Mouse (Mus musculus): ENCODE results near the gene Lmna.

Gene Lmna

DNA sequence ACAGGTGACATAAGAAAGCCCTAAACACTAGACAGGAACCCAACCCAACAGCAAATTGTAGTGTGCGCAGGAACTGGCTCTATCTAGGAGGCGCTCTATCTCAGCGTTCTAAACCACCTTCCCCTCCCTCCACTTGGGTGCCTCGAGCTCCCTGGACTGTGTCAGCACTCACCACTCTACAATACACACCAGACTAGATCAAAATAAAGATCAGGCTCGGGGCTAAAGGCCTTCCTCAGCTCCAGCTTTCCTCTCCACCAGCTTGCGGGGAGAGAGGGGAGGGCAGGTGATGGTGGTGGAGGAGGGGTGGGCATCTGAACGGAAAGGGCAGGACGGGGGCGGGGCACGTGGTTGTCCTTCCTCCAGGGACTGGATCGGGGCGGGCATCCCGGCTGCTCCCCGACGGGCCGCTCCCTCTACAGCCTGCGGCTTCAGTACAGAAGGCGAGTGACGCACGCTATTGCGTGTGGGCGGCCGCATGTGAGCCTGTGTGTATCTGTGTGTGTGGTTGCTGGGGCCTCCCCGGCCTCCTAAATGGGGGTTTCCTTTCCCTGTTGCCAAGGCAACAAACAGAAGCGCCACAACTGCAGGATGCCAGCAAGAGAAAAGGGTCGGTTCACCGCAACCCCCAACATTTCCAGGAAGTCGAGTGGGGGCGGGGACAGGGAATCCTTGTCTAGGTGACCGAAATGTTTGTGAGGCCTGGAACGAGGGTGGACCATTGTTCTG is at the start of gene Lmna:
Gene Lmna, minus strand, starts transcription at position 265 of the 729 bp plus-strand sequence.
- DNase-seq: peak; percentile 94 to 97

DNA sequence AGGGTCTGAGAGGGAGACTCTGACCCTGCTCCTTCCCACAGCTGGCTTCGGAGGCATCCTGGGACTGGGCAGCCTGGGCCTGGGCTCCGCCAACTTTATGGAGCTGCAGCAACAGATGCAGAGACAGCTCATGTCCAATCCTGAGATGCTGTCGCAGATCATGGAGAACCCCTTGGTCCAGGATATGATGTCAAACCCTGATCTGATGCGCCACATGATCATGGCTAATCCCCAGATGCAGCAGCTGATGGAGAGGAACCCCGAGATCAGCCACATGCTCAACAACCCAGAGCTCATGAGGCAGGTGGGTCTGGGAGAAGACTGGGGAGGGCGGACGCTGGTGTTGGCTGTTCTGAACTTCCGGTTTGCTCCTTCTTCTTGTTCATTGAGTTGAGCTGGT is 46.9 kb upstream of the Lmna start:
- DNase-seq: peak in 1 of 2 experiments; percentile 1

DNA sequence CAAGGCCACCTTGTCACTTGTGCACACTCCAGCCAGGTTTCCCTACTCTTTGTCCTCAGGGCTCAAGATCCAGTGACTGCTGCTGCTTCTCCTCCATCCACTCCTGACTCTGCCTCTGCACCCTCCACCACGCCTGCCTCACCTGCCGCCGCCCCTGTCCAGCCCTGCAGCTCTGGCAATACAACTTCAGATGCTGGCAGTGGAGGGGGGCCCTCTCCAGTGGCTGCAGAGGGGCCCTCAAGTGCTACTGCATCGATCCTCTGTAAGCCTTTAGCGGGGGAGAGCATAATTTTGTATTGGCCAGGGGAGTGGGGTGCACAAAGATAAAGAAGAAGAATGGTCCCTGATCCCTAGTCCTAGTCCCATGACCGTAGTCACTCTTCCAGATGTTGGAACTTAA is 46.0 kb upstream of the Lmna start:
- peak in 1 of 2 experiments; percentile 4 for DNase-seq

DNA sequence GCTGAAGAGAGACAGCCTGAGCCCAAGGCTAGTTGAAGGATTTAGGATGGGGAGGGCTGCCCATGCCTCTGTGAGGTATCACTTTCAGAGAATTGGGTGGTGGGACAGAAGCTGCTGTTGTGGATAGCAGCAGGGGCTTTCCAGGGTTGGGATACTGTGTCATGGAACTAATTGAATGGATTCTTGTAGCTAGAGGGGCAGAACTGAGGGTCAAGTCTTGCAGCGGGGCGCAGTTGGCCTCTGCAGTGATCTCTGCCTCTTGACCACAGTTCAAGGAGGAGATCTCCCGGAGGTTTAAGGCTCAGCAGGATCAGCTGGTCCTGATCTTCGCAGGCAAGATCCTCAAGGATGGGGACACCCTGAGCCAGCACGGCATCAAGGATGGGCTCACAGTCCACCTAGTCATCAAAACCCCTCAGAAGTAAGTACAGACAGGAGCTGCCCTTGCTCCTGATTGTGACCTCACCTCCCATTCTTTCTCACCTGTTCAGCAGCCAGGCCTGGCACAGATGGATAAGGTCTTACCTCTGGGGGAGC is 45.4 kb upstream of the Lmna start:
- DNase-seq: peak in 1 of 2 experiments; percentile 10

DNA sequence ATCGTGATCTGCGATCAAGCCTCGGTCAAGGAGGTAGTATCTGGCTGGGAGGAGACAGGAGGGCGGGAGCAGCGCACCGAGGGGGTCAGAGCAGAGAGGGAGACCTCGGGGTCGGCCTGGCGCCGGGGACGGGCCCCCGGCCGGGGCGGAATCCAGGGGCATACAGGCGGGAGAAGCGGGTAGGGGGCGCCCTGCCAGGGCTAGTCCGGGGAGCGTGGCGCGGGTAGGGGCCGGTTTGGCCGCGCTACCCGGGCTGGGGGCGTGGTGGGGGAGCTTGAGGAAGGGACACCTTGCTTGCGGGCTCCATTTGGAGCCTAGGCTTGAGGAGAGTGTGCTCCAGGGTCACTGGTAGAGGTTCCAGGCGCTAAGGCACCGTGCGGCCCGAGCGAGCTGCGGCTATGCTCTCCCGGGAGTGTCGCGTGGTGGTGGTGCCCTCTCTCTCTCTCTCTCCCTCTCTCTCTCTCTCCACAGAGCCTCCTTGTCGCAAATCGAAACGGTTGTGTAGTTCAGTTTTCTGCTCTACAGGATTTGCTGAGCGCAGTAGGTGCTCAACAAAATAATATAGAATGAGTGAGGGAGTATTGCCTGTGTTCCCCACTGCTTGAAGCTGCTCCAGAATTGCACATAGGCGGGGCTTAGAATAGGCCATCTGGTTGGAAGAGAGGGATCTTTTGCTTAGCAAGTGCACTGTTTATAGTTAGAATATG is 44.3 kb upstream of the Lmna start:
- DNase-seq: peak in 1 of 2 experiments; percentile 77

DNA sequence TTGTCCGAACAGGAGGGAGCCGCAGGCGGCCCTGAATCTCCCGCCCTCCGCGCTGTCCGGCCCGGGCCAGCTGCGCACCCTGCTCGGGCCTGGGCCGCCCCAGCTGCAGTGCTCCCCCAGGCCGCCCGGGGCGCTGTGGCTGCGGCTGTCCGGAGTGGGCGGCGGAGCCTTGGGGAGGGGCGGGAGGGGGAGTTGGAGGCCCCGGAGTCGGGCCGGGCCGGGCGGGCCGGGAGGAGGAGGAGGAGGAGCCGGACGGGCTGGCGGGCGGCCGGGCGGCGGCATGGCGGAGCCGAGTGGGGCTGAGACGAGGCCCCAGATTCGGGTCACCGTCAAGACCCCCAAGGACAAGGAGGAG is 43.7 kb upstream of the Lmna start, which contains the start of gene Ubqln4:
Gene Ubqln4, plus strand, starts transcription at position 234 of the 355 bp plus-strand sequence.
- DNase-seq: peak; percentile 93 to 95

DNA sequence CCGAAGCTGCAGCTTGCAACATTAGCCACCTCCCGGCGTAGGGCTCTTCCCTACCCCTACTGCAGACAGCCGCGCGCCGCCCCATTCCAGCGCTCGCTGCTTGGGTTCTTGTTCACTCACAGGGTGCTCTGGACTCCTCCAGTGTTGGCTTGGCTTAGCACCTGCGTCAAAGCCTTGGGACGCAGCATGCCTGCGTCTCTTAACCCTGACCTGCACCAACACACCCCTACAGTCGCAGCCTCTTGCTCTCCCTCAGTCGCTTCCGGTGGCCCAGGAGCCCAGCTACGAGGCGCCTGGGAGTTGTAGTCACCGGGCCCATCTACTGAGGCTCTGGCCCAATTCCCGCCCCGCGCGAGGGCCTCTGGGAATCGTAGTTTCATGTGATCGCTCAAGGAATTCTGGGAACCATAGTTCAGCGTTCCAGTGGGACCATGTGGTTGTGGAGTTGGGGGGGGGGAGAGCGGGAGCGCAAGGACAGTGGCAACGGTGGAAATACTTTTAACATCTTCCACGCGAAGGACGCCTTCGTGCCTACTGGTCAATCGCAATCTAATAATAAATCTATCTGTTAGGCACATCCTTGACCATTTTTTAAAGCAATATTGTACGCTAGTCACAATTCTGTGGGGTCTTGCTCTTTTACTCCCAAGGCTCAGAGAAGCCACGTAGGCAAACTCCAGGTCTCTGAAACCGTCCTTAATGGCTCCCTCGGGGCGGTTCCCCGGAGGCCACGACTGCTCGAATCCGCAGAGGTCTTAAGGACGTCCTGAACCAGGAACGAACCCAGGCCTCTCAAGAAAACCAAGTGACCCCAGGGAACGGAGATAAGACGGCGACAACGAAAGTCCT is 43.1 kb upstream of the Lmna start, which contains the start of gene Lamtor2:
Gene Lamtor2, minus strand, starts transcription at position 399 of the 849 bp plus-strand sequence.
- DNase-seq: peak; percentile 99

DNA sequence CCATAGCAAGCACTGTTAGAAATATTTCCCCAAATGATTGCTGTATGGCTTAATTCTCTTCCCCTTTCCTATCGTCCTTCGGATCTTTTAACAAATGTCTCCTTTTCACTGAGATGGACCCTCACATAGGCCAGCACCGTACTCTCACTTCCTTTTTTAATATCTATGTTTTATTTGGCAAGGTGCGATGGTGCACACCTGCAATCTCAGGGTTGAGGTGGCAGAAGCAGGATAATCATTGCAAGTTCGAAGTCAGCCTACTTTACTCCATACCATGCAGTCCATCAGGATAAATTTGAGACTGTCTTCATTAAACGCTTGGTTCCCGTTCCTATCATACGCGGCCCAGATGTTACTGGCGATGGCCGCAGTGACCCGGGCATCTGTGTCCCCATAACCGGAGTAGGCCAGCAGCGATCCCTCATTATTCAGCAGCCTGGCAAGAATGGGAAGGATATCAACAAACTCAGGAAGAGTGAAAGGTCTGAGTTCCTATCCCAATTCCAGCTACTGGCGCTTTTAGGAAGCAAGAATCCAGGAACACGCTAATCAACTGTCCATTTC is 42.4 kb upstream of the Lmna start:
- DNase-seq: no peak

DNA sequence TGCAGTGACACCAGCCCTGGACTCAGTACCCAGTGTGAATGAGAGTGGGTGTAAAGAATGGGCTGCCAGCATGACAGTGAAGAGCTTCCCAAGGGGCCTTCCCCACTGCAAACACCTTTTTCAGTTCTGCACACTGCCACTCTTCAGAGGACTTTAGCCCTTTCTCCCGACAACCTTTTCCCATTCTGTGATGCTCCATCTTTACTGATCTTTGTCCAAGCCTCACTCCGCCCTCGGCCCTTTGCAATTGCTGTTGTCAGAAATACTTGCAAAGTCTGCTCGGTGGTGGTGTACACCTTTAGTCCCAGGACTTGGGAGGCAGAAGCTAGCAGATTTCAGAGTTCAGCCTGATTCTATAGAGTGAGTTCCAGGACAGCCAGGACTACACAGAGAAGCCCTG is 41.8 kb upstream of the Lmna start:
- DNase-seq: peak in 1 of 2 experiments; percentile 16

DNA sequence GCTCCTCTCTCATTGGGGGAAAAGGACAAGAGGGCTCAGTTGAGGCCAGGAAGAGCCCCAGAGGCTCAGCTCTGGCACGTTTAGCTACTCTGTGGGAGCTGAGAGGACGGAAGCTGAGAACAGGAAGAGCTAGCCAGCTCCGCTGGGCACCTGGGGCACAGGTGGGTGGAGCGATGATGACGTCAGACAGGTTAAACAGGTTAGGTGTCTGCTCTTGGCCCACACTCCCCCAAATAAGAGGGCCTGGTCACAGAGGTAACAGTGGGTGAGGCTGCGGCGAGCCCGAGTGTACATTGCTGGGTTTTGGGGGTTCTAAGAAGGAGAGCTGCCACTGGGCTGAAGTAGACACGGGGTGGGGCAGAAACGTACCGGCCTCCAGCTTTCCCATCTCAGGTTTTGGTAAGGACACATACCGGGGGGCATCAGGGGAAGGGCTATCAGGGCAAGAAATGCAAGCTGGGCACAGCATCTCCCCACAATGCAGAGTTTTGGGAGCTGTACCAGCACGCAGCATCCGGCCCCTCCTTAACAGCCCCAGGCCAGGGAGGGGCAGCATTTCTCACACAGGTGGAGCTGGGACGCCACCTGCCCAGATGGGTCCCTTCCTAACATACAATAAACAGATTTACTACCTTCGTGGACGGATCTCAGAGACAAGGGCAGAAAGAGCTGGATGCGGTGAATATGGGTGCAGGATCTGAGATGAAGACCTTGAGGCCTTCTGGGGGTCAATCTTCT is 38.6 kb upstream of the Lmna start, which contains the start of gene Rab25:
Gene Rab25, minus strand, starts transcription at position 121 of the 738 bp plus-strand sequence.
- DNase-seq: no peak

DNA sequence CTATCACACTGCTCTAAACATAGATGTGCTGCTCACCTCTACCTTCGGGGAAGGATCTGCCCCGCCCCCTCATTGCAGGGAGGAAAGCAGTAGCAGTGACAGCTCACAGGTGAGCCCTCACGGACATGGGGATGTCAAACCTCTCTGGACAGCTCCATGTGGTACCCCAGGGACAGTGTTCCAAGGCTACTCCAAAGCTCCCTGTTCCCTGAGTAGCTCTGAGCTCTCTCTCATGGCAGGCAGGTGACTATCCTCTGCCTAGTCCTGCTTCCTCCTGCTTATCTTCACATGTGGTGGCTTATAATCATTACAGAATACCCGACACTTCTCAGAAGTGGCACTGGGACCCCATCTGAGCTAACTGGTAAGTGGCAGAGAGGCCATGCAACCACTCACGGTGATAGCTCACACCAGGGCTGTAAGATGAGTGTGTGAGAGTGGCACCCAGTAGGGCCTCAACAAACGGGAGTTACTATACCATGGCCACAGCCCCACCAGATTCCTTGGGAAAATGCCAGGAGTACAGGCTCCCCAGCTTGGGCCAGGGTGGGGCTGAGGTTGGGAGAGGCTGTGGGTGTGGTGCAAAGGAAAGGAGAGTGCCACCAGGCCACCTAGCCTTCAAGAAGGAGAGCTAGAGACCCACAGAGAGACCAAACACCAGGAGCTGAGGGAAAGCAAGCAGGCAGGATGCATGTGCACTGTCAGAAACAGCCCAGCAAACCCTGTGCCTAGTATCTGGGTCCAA is 37.1 kb upstream of the Lmna start:
- DNase-seq: no peak

DNA sequence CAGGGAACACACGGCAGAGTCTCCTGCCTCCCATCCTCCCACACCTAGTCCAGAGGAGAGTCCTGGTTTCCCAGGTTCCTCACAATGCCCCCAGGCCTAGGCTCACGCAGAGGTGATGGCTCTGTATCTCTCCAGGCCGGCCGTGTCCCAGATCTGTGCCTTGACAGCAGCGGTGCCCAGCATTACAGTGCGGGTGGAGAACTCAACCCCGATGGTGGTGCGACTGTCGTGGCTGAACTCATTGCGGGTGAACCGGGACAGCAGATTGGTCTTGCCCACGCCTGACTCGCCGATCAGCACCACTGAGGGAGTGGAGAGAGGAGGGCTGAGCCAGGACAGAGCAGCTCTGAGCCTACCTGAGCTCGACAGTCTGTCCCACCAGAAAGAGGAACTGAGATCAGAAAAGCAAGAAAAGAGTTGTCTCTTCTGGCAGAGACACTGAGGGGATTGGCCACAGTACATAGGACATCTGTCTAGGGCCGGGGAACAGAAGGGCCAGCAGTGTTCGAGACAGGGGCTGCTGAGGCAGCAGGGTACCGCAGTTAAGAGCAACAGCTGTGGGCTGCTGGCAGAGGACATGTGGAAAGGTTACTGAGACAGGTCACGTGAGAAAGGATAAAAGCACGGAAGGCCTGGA is 35.3 kb upstream of the Lmna start:
- DNase-seq: peak; percentile 33 to 37

DNA sequence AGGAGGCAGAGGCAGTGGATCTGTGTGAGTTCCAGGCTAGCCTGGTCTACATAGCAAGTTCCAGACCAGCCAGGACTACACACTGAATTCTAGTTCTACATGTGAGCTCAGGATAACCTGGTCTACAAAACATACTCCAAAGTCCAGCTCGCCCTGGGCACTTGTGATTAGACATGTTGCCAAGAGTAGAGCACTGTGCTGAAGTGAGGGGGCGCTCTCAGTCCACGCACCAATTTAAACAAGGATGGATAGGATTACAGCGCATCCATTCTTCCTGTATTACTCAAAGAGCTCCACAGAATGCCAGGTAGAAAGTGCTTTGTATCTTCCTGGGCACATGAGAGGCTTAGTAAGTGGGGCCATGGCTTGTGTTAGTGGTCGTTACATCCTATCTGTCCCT is 34.8 kb upstream of the Lmna start:
- DNase-seq: peak; percentile 75 to 79

DNA sequence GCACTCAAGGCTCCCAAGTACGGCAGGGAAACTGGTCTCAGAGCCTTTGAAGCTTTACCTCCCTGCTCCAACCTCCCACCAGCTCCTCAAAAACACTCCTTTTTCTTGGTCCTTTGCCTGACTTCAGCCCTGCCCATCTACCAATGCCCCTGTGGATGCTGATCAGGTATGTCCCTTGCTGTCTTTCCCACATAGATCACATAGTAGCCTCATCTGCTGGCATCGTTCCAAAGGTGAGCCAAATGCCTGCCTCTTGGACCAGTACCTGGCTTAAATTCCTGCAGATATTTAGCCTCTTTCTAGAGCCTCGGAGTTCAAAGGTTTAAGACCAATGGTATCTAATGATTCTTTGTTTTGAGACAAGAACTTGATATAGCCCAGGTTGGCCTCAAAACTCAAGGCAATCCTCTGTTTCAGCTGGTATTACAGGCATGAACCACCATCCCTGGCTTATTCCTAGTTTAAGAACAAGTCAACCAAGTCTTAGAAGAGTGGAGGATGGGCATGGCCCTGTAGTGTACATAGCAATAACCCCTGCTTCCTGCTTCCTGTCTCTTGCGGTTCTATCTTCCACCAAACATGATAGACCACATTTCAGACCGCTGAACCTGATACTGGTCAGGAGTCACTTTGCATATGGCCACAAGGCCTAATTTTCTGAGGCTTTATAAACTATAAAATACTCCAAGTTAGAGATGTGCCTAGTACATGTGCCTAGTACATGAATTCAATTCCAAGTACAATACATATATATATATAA is 34.1 kb upstream of the Lmna start:
- DNase-seq: peak in 1 of 2 experiments; percentile 52

DNA sequence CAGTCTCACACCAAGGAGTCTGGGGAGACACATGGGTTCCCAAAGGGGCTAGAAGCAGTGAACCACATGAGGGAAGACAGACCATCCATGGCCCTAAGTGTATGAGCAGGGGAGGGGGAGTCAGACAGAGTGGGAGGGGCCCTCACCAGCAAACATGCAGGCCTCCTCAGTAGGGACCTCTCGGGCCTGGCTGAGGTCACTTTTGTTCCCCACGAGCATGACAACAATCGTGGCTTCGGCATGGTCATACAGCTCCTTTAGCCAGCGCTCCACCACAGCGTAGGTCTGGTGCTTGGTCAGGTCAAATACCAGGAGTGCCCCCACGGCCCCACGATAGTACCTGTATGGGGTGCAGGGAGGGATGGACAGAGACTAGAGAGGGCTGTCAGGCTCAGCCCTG is 33.4 kb upstream of the Lmna start:
- DNase-seq: peak in 1 of 2 experiments; percentile 34

DNA sequence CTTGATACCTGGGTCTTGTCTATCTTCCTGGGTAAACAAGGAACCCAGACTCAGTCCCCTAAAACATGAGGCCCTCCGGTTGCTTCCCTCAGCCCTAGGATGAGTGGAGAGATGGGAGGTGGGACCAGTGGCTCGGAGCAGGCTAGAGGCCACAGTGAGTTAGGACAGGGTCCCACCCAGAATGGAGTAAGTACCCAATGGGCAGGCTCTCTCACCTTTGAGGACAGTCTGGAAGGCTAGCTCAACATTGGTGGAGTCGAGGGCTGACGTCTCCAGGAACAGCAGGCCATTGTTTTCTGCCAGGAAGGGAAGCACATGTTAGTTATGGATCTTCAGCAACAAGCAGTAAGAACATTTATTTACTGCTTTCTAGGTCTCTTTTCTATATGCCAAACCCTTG is 32.7 kb upstream of the Lmna start:
- peak; percentile 53 to 58 for DNase-seq

DNA sequence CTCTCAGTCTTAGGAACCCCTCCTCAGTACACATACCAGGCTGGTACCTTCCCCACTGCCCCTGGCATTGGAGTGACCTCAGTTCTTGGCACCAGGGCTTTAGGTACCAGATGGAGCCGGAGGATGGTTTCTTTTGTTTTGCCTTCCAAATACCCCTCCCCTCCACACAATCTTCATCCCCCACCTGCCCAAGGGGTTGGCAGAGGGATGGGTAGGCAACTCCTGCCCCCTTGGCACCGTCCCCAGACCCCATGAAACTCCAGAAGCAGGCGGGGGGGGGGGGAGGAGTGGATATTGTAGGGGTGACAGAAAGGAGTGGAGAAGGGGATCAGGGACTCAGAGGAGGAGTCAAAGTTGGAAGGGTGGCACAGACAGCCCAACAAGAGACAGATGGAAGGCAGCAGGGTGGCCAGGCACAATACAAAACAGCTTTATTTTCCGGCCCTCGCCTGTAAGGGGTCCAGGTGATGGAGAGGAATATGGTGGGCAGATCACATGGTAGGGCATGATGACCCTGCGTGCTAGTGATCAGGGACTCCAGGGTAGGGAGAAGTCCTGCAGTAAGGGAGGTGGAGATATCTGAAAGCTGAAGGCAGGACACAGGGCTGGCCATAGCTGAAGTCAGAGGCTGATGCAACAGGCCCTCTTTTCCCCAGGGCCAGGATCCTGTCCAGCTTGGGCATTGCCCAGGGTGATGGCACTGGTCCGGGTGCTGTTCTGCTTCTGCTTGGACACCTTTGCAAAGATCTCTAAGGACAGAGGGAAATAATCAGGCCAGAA is 32.1 kb upstream of the Lmna start:
- DNase-seq: peak; percentile 90 to 93

DNA sequence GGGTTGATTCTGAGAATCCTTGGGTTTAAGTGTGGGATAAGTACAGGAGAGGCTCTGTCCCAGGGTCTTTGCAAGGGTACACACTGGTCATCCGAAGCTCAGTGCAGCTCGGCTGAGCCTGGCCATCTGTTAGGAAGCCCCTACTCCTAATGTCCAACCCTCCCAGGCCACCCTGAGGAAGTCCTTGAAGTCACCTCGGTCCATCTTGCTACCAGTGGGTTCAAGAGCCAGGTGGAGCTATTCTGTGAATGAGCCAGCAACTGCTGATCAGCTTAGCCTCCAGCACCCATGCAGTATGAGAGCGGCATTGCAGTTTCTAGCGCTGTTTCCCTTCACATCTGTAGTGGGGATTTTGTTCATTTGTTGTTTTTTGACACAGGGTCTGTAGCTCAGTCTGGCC is 30.3 kb upstream of the Lmna start:
- DNase-seq: peak in 1 of 2 experiments; percentile 55

DNA sequence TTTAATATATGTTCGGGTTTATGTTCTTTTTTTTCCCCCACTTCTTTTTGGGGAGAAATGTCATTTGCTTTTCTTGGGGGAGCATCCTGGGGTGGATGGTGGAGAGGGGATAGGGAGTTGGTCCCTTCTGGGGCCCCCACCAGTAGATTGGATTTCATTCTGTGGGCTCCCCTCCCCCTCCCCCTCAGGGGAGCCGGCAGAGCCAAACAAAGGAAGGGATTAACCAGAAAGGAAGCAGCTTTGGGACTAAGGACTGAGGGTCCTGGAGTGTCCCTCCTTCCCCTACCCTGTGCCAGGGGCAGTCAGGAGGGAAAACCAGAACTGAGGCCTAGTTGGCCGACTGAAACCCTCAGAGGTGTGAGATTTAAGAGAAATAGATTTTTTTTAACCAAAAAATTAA is 29.6 kb upstream of the Lmna start:
- DNase-seq: peak in 1 of 2 experiments; percentile 55

All from cerebellum, postnatal 14 days (tissue).